Mouse (Mus musculus) mature B cell (primary cell): ENCODE measurements around the gene Stab1.

Source experiments
- in situ Hi-C: fragments of 300-500 bp; cut with MboI; formaldehyde crosslinking; loops from 2 replicates; pipeline ENCODE4 v1.14.3; 2019

Stab1 gene

DNA sequence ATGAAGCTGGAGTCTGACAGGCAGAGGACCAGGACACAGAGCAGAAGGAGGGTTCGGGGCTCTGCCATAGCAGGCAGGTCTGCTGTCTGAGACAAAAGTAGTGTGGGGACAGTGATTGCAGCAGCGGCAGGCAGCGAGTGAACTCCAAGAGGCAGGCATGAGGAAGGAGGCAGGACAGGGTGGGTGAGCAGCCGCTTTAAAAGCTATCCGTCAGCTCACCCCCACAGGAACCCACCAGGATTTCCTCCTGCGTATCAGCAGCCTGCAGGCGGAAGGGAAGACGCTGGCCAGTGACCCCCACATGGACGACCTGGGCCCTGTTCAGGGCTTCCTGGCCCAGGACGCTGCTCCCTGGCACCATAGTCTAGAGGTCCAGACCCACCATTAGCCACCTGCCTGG, at the start of gene Stab1:
Gene Stab1 (minus strand): TSS at position 217 of the 400 bp plus-strand sequence.
- in situ Hi-C loops: no loop called here

DNA sequence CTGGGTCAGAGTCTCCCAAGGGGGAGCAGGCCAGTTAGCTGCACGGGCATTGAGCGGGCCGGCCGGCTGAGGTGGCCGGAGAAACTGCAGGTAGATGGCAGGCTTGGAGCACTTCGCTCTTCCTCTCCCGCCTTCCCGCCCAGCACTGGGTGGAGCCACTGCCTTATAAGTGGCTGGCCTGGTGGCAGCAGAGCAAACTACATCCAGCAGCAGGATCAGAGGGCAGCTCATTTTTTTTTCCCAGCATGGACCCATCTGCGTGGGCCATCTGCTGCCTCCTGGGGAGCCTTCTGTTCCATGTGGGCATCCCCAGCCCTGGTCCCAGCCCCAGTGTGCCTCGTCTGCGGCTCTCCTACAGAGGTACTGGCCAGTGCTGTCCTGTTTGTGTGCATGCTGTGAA, 49.2 kb upstream of the Stab1 start, which contains the start of gene Sema3g:
Gene Sema3g (plus strand): TSS at position 195 of the 400 bp plus-strand sequence.
- in situ Hi-C loops: no loop called here

- in situ Hi-C loops: no loop called here
These were observed 48.4 kb upstream of the Stab1 start, which contains the start of gene Nisch for GRCm38 (mm10) chr14:31216846-31217245. Gene Nisch, minus strand, starts transcription at chr14:31216946.

DNA sequence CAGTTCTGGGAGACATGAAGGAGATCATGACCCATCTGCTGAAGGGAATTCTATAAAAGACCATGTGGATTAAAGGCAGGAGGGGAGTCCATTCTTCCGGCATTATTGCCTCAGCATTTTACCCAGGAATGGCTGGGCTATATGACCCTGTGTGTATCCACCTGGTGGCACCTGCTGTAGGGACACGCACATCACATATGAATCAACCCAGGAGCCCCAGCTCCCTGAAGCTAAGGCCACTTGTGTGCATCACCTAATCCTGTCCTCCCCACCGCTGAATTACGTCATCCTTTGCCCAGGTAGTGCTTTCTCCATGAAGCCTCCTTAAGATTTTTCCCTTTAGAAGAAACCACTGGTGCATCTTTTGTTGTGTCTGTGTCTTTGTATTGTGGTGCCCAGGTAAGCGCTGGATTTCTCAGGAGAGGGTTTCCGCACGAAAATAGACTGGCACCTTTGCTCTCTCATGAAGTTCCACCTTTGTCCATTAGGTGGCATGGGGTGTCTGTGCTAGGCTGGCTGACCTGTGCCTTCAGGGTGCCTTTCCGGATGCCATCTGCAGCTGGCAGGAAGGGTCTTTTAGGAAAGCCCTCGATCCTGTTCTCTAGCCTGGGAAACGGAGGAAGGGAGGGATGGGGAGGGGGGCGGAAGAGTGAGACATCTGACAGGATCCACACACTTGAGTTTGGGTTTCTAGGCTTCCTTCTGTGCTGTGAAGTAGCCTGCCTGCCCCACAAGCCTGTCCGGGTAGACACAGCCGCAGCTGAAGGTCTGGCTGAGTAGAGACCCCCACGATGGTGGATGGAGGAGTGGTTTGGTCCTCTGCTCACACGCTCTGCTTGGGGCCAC, 46.9 kb upstream of the Stab1 start:
- in situ Hi-C loops: no loop called here

- in situ Hi-C loops: no loop called here
These were observed 46.2 kb upstream of the Stab1 start for GRCm38 (mm10) chr14:31214684-31215083.

GRCm38 (mm10) chr14:31213868-31214267, 45.4 kb upstream of the Stab1 start:
- in situ Hi-C loops: no loop called here

- in situ Hi-C loops: no loop called here
These were observed 44.1 kb upstream of the Stab1 start for GRCm38 (mm10) chr14:31212499-31212898.

GRCm38 (mm10) chr14:31211854-31212253, 43.4 kb upstream of the Stab1 start:
- in situ Hi-C loops: no loop called here

DNA sequence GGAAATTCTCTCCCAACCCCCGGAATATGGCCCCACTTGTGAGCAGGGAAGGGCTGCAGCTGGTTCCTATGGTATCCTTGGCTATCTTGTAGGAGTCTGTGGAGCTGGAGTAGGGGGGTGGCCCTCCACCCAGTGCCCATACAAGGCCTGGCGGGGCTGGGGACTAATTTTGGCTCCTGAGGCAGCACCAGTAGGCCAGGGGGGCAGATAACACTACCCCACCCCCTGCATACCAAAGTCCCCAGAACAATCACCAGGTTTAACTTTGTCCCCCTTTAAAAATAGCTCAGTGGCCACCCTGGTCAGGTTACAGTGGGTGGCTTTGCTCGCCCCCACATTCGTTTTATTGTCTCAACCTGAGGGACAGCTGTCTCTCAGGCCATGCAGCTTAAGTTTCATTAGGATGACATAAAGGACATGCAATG, 40.7 kb upstream of the Stab1 start:
- in situ Hi-C loops: no loop called here

DNA sequence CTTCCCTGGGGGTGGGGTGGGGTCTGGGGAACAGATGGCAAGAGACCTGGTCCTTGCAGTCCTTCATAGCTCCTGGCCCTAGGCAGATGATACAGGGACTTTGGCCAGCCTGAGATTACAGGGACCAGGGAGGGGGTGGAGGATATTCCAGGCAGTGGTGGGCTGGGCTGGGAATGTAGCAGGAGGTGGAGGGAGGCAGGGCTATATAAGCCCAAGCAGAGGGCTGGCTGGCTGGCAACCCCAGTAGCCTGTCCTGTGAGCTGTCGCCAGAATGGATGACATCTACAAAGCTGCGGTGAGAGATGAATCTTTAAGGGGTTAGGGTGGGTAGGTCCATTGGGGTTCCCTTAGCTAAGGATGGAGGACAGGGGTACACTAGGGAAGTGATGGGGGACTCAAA, 39.6 kb upstream of the Stab1 start, which contains the start of gene Tnnc1:
Gene Tnnc1 (plus strand): TSS at position 229 of the 400 bp plus-strand sequence.
- in situ Hi-C loops: no loop called here

DNA sequence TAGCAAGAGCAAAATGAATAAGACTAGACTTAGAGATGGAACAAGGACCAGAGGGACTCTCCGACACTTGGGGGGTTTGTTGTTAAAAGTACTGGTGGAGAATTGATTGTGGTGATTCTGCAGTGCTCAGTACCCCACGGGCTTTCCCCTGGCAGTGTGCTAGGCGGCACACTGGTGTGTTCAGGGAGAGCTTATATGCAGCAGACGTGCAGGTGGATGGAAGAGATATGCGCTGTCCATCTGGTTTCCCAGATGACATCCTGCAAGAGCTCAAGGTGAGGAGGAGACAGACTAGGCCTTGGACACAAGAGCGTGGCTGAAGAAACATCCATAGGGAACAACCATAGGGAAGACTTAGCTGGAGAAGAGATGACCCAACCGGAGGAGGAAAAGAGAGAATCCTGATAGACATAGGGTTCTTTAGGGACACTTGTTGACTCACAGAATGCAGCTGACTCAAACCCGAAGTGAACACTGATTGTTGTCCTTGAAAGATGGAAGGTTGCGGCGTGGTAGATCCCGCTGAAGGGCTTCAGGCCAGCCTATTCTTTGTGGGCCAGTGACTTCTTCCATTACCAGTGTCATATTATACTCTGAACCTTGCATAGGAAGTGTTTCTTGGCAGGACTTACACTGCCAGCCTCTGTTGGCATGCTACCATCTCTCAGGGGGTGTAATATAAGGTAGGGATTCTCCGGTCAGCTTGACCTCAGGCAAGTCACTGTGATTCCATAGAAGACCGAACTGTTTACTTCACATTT, 38.8 kb upstream of the Stab1 start:
- in situ Hi-C loops: no loop called here

- in situ Hi-C loops: no loop called here
These were observed 38.1 kb upstream of the Stab1 start for GRCm38 (mm10) chr14:31206472-31206981.

- in situ Hi-C loops: no loop called here
These were observed 37.4 kb upstream of the Stab1 start for GRCm38 (mm10) chr14:31205562-31206467.

GRCm38 (mm10) chr14:31205244-31205561, 36.8 kb upstream of the Stab1 start:
- in situ Hi-C loops: no loop called here

DNA sequence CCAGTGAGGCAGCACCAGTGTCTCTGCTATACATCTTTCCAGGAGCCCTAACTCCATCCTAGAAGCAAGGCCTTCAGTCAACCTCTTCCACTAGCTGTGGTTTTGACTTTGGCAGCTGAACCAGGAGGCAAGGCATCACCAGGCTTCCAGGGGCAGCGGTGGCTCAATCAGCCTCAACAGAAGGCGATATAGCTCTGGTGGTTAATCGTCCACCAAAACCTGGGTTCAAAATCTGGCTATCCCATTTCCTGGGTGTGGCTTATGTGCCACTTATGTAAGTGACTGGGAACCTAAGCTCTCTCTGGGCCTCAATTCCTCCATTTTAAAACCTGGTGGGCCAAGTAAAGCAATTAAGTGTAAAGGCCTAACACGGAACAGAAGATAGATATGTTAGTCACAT, 36.4 kb upstream of the Stab1 start:
- in situ Hi-C loops: no loop called here

- in situ Hi-C loops: no loop called here
These were observed 31.6 kb upstream of the Stab1 start for GRCm38 (mm10) chr14:31200038-31200437.

DNA sequence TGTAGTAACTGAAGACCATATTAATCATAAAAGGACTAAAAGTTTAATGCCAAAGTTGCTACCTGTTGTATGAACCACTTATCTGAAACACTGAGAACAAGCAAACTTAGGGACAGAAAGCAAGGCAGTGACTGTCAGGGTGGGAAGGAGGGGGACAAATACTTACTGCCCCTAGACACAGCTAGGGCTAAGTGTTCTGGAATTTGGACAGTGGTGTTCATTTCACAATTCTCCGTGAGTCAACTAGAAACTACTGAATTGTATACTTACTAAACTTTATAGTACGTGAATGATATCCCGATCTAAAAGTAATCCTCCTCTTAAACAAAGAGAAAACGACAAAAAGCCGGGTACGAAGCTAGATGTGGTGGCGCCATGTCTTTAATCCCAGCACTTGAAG, 31.2 kb upstream of the Stab1 start:
- in situ Hi-C loops: no loop called here

DNA sequence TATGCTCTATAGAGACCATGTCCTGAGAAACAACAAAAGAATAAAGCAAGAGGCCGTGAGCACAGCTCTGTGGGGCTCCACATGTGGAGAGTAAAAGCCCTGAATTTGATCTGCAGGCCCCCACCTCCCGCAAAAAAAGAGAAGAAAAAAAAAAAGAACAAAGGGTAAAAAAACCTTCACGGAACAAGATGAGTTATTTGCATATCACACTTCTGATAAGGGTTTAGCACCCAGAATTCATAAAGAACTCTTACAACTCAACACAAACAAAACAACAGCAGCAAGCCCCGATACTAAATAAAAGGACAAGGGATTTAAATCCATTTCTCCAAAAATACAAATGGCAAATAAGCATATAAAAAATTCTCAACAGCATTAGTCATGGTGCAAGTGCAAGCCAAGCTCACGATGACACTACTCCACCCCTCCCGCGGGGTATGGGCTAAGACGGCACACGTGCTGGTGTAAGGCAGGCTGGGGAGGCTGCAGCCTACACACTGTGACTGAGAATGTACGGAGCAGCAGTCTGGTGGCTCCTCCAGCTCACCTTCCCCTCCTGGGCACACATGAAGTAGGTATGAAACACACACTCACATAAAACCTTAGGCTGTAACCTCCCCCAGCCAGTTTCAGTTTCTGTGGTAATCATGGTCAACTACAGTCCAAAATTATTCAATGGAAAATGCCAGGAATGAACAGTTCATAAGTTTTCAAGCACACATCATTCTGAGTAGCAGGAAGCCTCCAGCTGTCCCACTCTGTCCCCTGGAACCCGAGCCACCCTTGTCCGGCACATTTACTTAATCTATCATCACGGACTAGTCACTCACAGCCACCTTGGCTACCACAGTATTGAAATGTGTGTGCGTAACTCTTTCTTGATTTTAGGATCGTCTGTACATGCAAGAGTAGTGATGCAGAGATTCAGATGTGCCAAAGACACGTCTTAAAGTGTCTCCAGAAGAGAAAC, 29.4 kb upstream of the Stab1 start:
- in situ Hi-C loops: no loop called here

DNA sequence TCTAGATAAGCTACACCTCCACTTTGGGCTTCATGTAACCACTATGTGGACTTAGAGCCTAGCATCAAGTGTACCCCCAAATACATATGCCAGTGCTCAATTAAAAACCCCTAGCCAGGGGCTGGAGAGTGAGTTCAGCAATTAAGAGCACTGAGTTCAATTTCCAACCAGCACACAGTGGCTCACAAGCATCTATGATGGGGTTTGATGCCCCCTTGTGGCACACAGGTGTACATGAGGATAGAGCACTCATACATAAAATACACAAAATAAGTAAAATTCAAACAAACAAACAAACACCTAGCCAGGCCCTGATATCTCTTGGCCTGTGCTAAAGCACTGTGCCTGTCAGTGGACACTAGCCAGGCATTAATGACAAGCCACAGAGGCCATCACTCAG, 27.5 kb upstream of the Stab1 start:
- in situ Hi-C loops: no loop called here

GRCm38 (mm10) chr14:31195521-31195920, 27.1 kb upstream of the Stab1 start:
- in situ Hi-C loops: no loop called here
